Mouse (Mus musculus) C2C12 (cell line): ENCODE measurements around the gene Tex2. TPM values are rescaled to one million over a fixed set of nuclear protein-coding genes. Genes with fewer than 3 reads are reported as not detected.

ENCODE experiments used
- H3K27me3 ChIP-seq: one replicate; pipeline ENCODE4 v1.6.1; 2011; ENCODE audit not compliant: control insufficient read depth, insufficient read depth, insufficient read length
- H3K36me3 ChIP-seq: one replicate; pipeline ENCODE4 v1.6.1; 2011; ENCODE audit not compliant: control insufficient read depth, insufficient read depth
- H3K4me3 ChIP-seq: one replicate; pipeline ENCODE4 v1.5.1; 2011; ENCODE audit warnings: mild to moderate bottlenecking, control low read depth; ENCODE audit not compliant: poor library complexity, insufficient read depth, severe bottlenecking
- H3K79me2 ChIP-seq: one replicate; pipeline ENCODE4 v1.6.1; 2011; ENCODE audit not compliant: control insufficient read depth, insufficient read depth
- H3K79me3 ChIP-seq: one replicate; pipeline ENCODE4 v1.6.1; 2011; ENCODE audit warnings: low read depth, control low read depth
- H3ac ChIP-seq: one replicate; pipeline ENCODE3; 2011; ENCODE audit warnings: low read depth; ENCODE audit not compliant: control insufficient read depth, insufficient read length
- CEBPB ChIP-seq: IDR thresholded peaks from one replicate; pipeline ENCODE4 v1.6.1; 2011; ENCODE audit warnings: low read depth, mild to moderate bottlenecking, control low read depth, moderate library complexity
- CTCF ChIP-seq: IDR thresholded peaks from one replicate; pipeline ENCODE4 v1.5.1; 2011; ENCODE audit not compliant: control insufficient read depth, insufficient read depth, insufficient read length
- FOSL1 ChIP-seq: IDR thresholded peaks from one replicate; pipeline ENCODE4 v1.8.0; 2011; ENCODE audit warnings: mild to moderate bottlenecking, low read length; ENCODE audit not compliant: poor library complexity, insufficient read depth, severe bottlenecking
- MAX ChIP-seq: IDR thresholded peaks from one replicate; pipeline ENCODE4 v1.6.1; 2011; ENCODE audit warnings: mild to moderate bottlenecking, control low read depth
- MYOD1 ChIP-seq: IDR thresholded peaks from one replicate; pipeline ENCODE4 v1.6.1; 2011; ENCODE audit warnings: low read depth; ENCODE audit not compliant: control insufficient read depth, insufficient read length
- MYOG ChIP-seq: IDR thresholded peaks from one replicate; pipeline ENCODE4 v1.6.1; 2011; ENCODE audit not compliant: control insufficient read depth, insufficient read length; ENCODE audit errors: extremely low read depth
- USF1 ChIP-seq: IDR thresholded peaks from one replicate; pipeline ENCODE4 v1.6.1; 2011; ENCODE audit warnings: low read depth, mild to moderate bottlenecking, control low read depth, moderate library complexity
- polyA plus RNA-seq: library from polyadenylated mRNA; unstranded; fragments of >200 nt; fragmentation: generic; extraction: Trizol; gene quantifications from one replicate; pipeline ENCODE4 v1.2.1, GENCODE M21; 2012; ENCODE audit warnings: missing spikeins

The Tex2 gene
- polyA plus RNA-seq, 1 experiment = 5.9 TPM

DNA sequence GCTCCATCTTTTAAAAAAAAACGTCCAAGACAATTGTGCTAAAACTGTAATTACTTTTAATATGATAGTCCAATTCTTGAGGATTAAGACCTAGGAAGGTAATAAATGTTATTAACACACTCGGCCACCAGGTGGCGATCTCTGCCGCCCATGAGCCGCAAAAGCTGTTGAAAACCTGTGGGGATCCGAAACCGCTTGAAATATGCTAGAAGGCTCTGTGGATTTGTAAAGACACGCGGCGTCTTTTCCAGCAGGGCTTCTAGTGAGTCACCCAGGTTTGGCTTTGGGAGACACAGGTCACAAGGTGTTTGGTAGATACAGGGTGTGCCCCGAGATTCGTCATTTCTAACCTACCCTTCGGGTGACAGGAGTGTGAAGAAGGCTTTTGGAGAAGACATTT lies 35.1 kb upstream of the Tex2 start:
- Histone ChIP-seq H3K36me3 (no peaks in the 10 kb centered on the region), H3K79me2 (no peaks in the 10 kb centered on the region), H3ac (no peak overlapping the region), H3K4me3 (no peak overlapping the region), H3K79me3 (no peaks in the 10 kb centered on the region), H3K27me3 (no peaks in the 10 kb centered on the region)
- TF ChIP-seq CTCF = peak; percentile 23
- TF ChIP-seq MYOD1 = no peak

DNA sequence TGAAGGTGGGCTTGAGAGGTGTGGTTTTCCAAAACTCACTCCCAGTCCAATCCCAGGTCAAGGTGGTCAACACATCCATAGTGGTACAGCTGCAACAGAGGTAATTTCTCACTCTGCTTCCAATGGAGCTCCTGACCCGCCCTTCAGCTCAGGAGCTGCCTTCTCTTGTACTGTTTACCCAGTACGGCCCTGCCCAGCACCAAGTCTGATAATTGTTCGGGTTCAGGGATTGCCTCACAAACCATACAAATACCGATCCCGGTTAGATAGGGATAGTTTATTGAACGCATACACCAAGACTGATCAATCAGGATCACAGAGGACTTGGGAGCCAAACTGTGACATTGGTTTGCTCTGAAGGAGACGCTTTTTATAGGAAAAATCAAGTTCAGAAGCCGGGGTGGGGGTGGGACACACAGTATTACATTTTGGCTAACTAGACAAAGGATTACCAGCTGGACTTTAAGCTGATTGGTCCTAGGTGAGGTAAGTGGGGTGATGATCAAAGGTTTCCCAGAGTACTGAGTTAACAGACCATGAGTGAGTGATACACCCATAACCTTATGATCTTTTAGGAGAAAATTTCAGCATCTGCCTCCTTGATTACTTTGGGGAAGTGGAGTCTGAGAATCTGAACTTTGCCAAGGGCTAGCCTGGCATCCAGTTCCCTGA lies 29.9 kb upstream of the Tex2 start:
- H3K36me3 ChIP-seq = no peaks in the 10 kb centered on the region
- no peaks in the 10 kb centered on the region for H3K79me3 ChIP-seq
- no peaks in the 10 kb centered on the region for H3K79me2 ChIP-seq
- H3K4me3 ChIP-seq = no peak overlapping the region
- TF ChIP-seq FOSL1 (no peak), CEBPB (no peak), CTCF (no peak), USF1 (no peak), MAX (no peak), MYOD1 (no peak), MYOG (no peak)
- H3K27me3 ChIP-seq = no peaks in the 10 kb centered on the region
- no peak overlapping the region for H3ac ChIP-seq

DNA sequence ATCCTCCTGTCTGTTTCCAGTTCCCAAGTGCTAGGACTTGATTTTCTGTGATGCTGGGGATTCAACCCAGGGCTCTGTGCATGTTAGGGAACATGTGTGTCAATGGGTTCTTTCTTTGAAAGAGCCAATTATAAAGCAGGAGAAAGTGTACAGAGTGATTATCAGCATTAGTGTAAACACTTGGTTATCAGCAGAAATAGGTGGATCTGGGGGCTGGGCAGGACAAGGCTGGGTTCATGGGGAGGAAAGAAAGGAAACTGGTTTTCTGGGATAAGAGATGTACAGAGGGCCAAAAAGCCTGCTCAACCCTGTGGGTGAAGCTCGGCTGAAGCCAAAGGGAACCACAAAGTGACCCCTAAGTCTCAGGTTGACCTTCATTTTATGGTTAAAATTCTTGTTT lies 28.4 kb upstream of the Tex2 start:
- Histone ChIP-seq H3K36me3 (no peaks in the 10 kb centered on the region), H3K79me2 (no peaks in the 10 kb centered on the region), H3K27me3 (no peaks in the 10 kb centered on the region), H3ac (no peak overlapping the region), H3K4me3 (no peak overlapping the region), H3K79me3 (no peaks in the 10 kb centered on the region)
- TF ChIP-seq MAX (no peak), CTCF (no peak), MYOD1 (no peak), FOSL1 (no peak), USF1 (no peak), CEBPB (no peak), MYOG (no peak)

DNA sequence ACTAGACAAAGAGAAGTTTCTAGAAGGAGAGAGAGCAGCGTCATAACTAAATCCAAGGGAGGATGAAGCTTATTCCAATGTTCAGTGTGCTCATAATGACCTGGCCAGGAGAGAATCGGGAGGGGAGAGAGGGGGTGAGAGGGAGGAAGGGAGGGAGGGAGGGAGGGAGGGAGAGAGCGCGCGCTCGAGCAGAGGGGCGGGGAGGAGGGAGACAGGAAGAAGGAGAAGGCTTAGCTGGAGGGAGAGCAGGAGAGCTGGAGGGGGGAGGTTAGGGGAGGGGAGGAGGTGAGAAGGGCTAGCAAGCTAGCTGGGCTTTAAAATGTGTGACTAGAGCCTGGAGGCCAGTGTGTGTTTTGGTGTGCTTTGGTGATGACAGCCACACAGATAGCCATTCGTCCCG lies 26.8 kb upstream of the Tex2 start:
- H3ac ChIP-seq = no peak overlapping the region
- H3K79me3 ChIP-seq = no peaks in the 10 kb centered on the region
- H3K27me3 ChIP-seq = no peaks in the 10 kb centered on the region
- no peak for TF ChIP-seq MYOD1
- TF ChIP-seq CTCF = no peak
- TF ChIP-seq FOSL1 = no peak
- TF ChIP-seq CEBPB = no peak
- no peak for TF ChIP-seq MAX
- no peak for TF ChIP-seq MYOG
- TF ChIP-seq USF1 = no peak
- H3K4me3 ChIP-seq = no peak overlapping the region
- no peaks in the 10 kb centered on the region for H3K79me2 ChIP-seq
- H3K36me3 ChIP-seq = no peaks in the 10 kb centered on the region

DNA sequence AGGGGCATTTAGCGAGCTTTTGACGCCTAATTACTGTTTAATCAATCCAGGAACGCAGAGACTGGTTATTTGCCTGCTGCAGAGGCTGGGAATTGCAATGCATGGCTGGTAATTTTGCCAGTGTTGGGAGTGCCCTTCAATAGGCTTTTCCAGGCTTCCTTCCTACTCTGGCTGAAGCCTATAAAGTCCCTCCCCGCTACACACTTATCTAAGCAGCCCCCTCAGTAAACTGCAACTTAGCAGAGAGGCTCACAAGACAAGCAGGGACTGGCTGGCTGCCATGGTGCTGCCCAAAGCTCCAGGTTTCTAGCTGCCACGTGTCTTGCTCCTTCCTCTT lies 26.1 kb upstream of the Tex2 start:
- no peaks in the 10 kb centered on the region for H3K79me2 ChIP-seq
- TF ChIP-seq CTCF = no peak
- TF ChIP-seq MYOD1 = no peak
- TF ChIP-seq FOSL1 = no peak
- TF ChIP-seq USF1 = no peak
- TF ChIP-seq MAX = no peak
- no peak for TF ChIP-seq MYOG
- TF ChIP-seq CEBPB = no peak

DNA sequence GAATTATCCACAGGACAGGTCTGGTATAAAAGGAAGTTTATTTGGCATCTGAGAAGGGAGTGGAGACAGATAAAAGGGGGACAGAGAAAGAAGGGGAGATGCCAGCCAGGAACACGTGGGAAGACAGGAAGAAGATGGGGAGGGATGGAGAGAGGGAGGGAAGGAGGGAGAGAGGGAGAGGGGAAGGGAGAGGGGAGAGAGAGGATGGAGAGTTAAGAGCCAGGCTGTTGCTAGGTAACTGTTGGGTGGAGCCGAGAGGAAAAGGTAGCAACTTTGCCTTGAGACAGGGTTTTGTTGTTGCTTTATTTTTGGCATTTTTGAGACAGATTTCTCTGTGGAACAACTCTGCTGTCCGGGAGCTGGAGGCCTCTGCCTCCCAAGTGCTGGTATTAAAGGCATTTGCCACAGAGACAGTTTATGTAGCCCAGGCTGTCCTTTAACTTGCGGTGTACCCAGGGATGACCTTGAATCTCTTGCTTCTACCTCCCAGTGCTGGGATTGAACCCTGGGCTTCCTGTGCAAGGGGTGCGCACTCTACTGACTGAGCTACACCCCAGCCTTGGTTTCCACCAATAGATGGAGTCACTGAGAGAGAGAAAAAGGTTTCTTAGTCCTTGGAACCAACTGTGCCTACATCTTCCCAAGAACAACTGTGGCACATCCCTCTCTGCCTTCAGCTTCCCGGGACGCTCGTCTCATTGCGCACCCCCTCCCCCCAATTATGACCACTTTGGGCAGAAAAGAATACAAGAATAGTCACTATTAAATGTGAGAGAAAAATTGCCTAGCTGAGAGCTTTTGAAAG lies 25.5 kb upstream of the Tex2 start:
- Histone ChIP-seq H3K79me3 (no peaks in the 10 kb centered on the region), H3K79me2 (no peaks in the 10 kb centered on the region), H3K27me3 (no peaks in the 10 kb centered on the region), H3K36me3 (no peaks in the 10 kb centered on the region), H3K4me3 (no peak overlapping the region), H3ac (no peak overlapping the region)
- no peak for TF ChIP-seq MAX
- TF ChIP-seq USF1 = no peak
- TF ChIP-seq FOSL1 = no peak
- TF ChIP-seq CTCF = no peak
- no peak for TF ChIP-seq MYOG
- TF ChIP-seq CEBPB = no peak
- TF ChIP-seq MYOD1 = no peak

More for the DNA sequence above, 26.1 kb upstream of the Tex2 start:
- H3K79me3 ChIP-seq = no peaks in the 10 kb centered on the region
- H3K27me3 ChIP-seq = no peaks in the 10 kb centered on the region
- H3K36me3 ChIP-seq = no peaks in the 10 kb centered on the region
- no peak overlapping the region for H3K4me3 ChIP-seq
- no peak overlapping the region for H3ac ChIP-seq
